In genomic region chr9:44261388-44261787, GRCm38 (mm10) we compare ENCODE assay signal across 27 mouse cellular contexts. TPM values are rescaled to one million over a fixed set of nuclear protein-coding genes. Genes with fewer than 3 reads are reported as not detected.
DNase-seq lines count a peak whose midpoint lies in the region; ATAC-seq and TF ChIP-seq lines count a peak whose summit lies in the region.
"Had no signal": no experiment of that assay in that cellular context is flagged by ENCODE, and none has a peak within 500 bp of the region (broad histone marks: within the 10 kb centered on the region; RNA-seq: fewer than 3 reads in every experiment).

No protein-coding gene starts in this region.

- ATAC-seq in midbrain, embryonic 16.5 days, result no peak
- no peak for ATAC-seq in midbrain, embryonic 15.5 days (replicated peaks)
- ATAC-seq: forebrain, embryonic 13.5 days; forebrain, embryonic 16.5 days; hindbrain, embryonic 16.5 days; intestine, embryonic 16.5 days; Patski had no signal

- H3K4me3 ChIP-seq in gastrocnemius, adult 2 months, result no peak overlapping the region
- no peak overlapping the region for H3K4me3 ChIP-seq in midbrain, embryonic 16.5 days (ENCODE audit: low read depth, low read length)
- no peak overlapping the region for H3K4me3 ChIP-seq in midbrain, embryonic 15.5 days
- H3K4me3 ChIP-seq: forebrain, embryonic 10.5 days; forebrain, embryonic 13.5 days; heart, embryonic 12.5 days; heart, embryonic 15.5 days; hindbrain, embryonic 10.5 days; hindbrain, embryonic 13.5 days had no signal

- WGBS in midbrain, embryonic 16.5 days, result 86% methylated on average over 14 of the region's 14 CpGs
- WGBS in midbrain, embryonic 15.5 days, result 86% methylated on average over 14 of the region's 14 CpGs

- H3K4me2 ChIP-seq in midbrain, embryonic 16.5 days (ENCODE audit: low read length), result no peak overlapping the region
- H3K4me2 ChIP-seq in midbrain, embryonic 15.5 days, result no peak overlapping the region
- H3K4me2 ChIP-seq: forebrain, embryonic 13.5 days; heart, embryonic 12.5 days; heart, embryonic 15.5 days; hindbrain, embryonic 13.5 days had no signal

- peak; percentile 50 for DNase-seq in adrenal gland, adult 2 months
- DNase-seq in adrenal gland, adult 18-20 months (ENCODE audit: low spot score in 2 of 2), result no peak
- no peak for DNase-seq in gastrocnemius, adult 2 months
- DNase-seq in gastrocnemius, postnatal 10 days, result no peak
- DNase-seq: adrenal gland, adult 8-10 months; cerebellum, adult 18-20 months; cerebellum, adult 9-10 months; cerebellum, postnatal 14 days; gastrocnemius, postnatal 25 days; heart, adult 18-20 months; heart, postnatal 10 days; heart, postnatal 36 days had no signal

- no peak for TF ChIP-seq CTCF in gastrocnemius, adult 2 months (IDR thresholded peaks at IDR 0.05)

- intact Hi-C loops in gastrocnemius, adult 2 months (cut with DNase I), result no loop called here

- H3K9ac ChIP-seq in midbrain, embryonic 16.5 days (ENCODE audit: low read depth, low read length), result 0 out of 2 replicates have a peak overlapping the region, but pooled peaks have one; percentile 10
- no peak overlapping the region for H3K9ac ChIP-seq in midbrain, embryonic 15.5 days
- H3K9ac ChIP-seq: forebrain, embryonic 13.5 days; heart, embryonic 12.5 days; heart, embryonic 15.5 days; hindbrain, embryonic 13.5 days had no signal

- H3K27ac ChIP-seq in gastrocnemius, adult 2 months, result 0 out of 2 replicates have a peak overlapping the region, but pooled peaks have one; percentile 5
- H3K27ac ChIP-seq in midbrain, embryonic 16.5 days (ENCODE audit: low read length), result no peak overlapping the region
- H3K27ac ChIP-seq in midbrain, embryonic 15.5 days, result no peak overlapping the region
- H3K27ac ChIP-seq: forebrain, embryonic 10.5 days; forebrain, embryonic 13.5 days; heart, embryonic 15.5 days; hindbrain, embryonic 10.5 days; hindbrain, embryonic 13.5 days had no signal

- H3K4me1 ChIP-seq in midbrain, embryonic 16.5 days (ENCODE audit: control insufficient read depth, insufficient read depth, low read length), result peaks cover 15% of the 10 kb centered on the region
- peaks cover 19% of the 10 kb centered on the region for H3K4me1 ChIP-seq in midbrain, embryonic 15.5 days
- H3K4me1 ChIP-seq: heart, embryonic 15.5 days had no signal

- no peaks in the 10 kb centered on the region for H3K36me3 ChIP-seq in midbrain, embryonic 16.5 days (ENCODE audit: control insufficient read depth, insufficient read depth, low read length)
- H3K36me3 ChIP-seq in midbrain, embryonic 15.5 days (replicated peaks), result no peaks in the 10 kb centered on the region
- H3K36me3 ChIP-seq: forebrain, embryonic 10.5 days; hindbrain, embryonic 10.5 days; hindbrain, embryonic 13.5 days had no signal

- no peaks in the 10 kb centered on the region for H3K27me3 ChIP-seq in midbrain, embryonic 16.5 days (ENCODE audit: control insufficient read depth, insufficient read depth, low read depth, low read length)
- no peaks in the 10 kb centered on the region for H3K27me3 ChIP-seq in midbrain, embryonic 15.5 days (replicated peaks)
- H3K27me3 ChIP-seq: forebrain, embryonic 13.5 days; heart, embryonic 15.5 days; hindbrain, embryonic 13.5 days had no signal

- no peaks in the 10 kb centered on the region for H3K9me3 ChIP-seq in midbrain, embryonic 16.5 days (replicated peaks; ENCODE audit: control insufficient read depth, low read length, poor library complexity, severe bottlenecking)
- no peaks in the 10 kb centered on the region for H3K9me3 ChIP-seq in midbrain, embryonic 15.5 days
- H3K9me3 ChIP-seq: forebrain, embryonic 10.5 days; forebrain, embryonic 13.5 days; heart, embryonic 12.5 days; heart, embryonic 15.5 days; hindbrain, embryonic 10.5 days; hindbrain, embryonic 13.5 days had no signal

RNA-seq across cellular contexts. Expression of gene Nlrx1, which starts 7.0 kb away (rescaled TPM):
- total RNA-seq in adrenal gland, adult 2 months (2021), result 10 to 100 TPM; 15.7 to 27.8 TPM
- polyA plus RNA-seq in adrenal gland, adult 2 months (2012; rRNA removed), result 25.3 and 27.7 TPM in 2 replicates
- 10 to 100 TPM; 14.0 to 17.1 TPM for total RNA-seq in adrenal gland, adult 18-20 months (2021)
- total RNA-seq in gastrocnemius, adult 2 months (2021), result 10 to 100 TPM; 19.2 to 20.8 TPM
- total RNA-seq in gastrocnemius, postnatal 10 days (2021), result 10 to 100 TPM; 21.6 to 23.0 TPM
- polyA plus RNA-seq in midbrain, embryonic 16.5 days (2015; fragmentation: Nextera tagmentation; extraction: Ambion mirVana), result 5.1 and 6.1 TPM in 2 replicates
- 4.8 and 5.1 TPM in 2 replicates for polyA plus RNA-seq in midbrain, embryonic 15.5 days (2015; fragmentation: Nextera tagmentation; extraction: Ambion mirVana)

RNA-seq across cellular contexts. Expression of gene Pdzd3, which starts 10.1 kb away (rescaled TPM):
- total RNA-seq in adrenal gland, adult 2 months (2021), result not detected
- polyA plus RNA-seq in adrenal gland, adult 2 months (2012; rRNA removed), result 0.06 TPM in 1 of 2 replicates, not detected in the other
- total RNA-seq in adrenal gland, adult 18-20 months (2021), result not detected
- 1 to 10 TPM in 1 of 2 experiments, under 1 TPM in 1; 0.97 to 1.6 TPM for total RNA-seq in gastrocnemius, adult 2 months (2021)
- total RNA-seq in gastrocnemius, postnatal 10 days (2021), result 1 to 10 TPM; 1.2 to 1.4 TPM
- polyA plus RNA-seq in midbrain, embryonic 16.5 days (2015; fragmentation: Nextera tagmentation; extraction: Ambion mirVana), result 0.72 and 0.82 TPM in 2 replicates
- polyA plus RNA-seq in midbrain, embryonic 15.5 days (2015; fragmentation: Nextera tagmentation; extraction: Ambion mirVana), result 0.44 and 0.96 TPM in 2 replicates
- polyA plus RNA-seq: embryonic facial prominence, embryonic 11.5 days; heart, embryonic 12.5 days; hindbrain, embryonic 10.5 days had no signal

RNA-seq across cellular contexts. Expression of gene Ccdc153, which starts 20.9 kb away (rescaled TPM):
- total RNA-seq in adrenal gland, adult 2 months (2021), result 1 to 10 TPM; 2.7 to 3.4 TPM
- 0.26 and 0.63 TPM in 2 replicates for polyA plus RNA-seq in adrenal gland, adult 2 months (2012; rRNA removed)
- total RNA-seq in adrenal gland, adult 18-20 months (2021), result 1 to 10 TPM; 2.8 to 5.3 TPM
- total RNA-seq in gastrocnemius, adult 2 months (2021), result not detected
- total RNA-seq in gastrocnemius, postnatal 10 days (2021), result not detected
- polyA plus RNA-seq in midbrain, embryonic 16.5 days (2015; fragmentation: Nextera tagmentation; extraction: Ambion mirVana), result 1.5 TPM in 1 of 2 replicates, not detected in the other
- polyA plus RNA-seq in midbrain, embryonic 15.5 days (2015; fragmentation: Nextera tagmentation; extraction: Ambion mirVana), result 0.61 TPM in 1 of 2 replicates, not detected in the other
- total RNA-seq: ES-E14; gastrocnemius, adult 18-20 months; gastrocnemius, postnatal 25 days; heart, postnatal 10 days; heart, postnatal 36 days had no signal
- polyA plus RNA-seq: embryonic facial prominence, embryonic 11.5 days; forebrain, embryonic 10.5 days; forebrain, embryonic 13.5 days; forebrain, embryonic 16.5 days; heart, embryonic 12.5 days; hindbrain, embryonic 10.5 days; hindbrain, embryonic 13.5 days; hindbrain, embryonic 16.5 days; intestine, embryonic 16.5 days; Patski had no signal

RNA-seq across cellular contexts. Expression of gene Abcg4, which starts 27.0 kb away (rescaled TPM):
- 10 to 100 TPM; 27.1 to 41.4 TPM for total RNA-seq in adrenal gland, adult 2 months (2021)
- polyA plus RNA-seq in adrenal gland, adult 2 months (2012; rRNA removed), result 84.3 and 86.8 TPM in 2 replicates
- 10 to 100 TPM; 16.1 to 30.7 TPM for total RNA-seq in adrenal gland, adult 18-20 months (2021)
- total RNA-seq in gastrocnemius, adult 2 months (2021), result under 1 TPM; 0.28 to 0.97 TPM
- 1 to 10 TPM in 1 of 2 experiments, under 1 TPM in 1; 0.68 to 1.3 TPM for total RNA-seq in gastrocnemius, postnatal 10 days (2021)
- polyA plus RNA-seq in midbrain, embryonic 16.5 days (2015; fragmentation: Nextera tagmentation; extraction: Ambion mirVana), result 29.7 and 33.9 TPM in 2 replicates
- 30.4 and 31.1 TPM in 2 replicates for polyA plus RNA-seq in midbrain, embryonic 15.5 days (2015; fragmentation: Nextera tagmentation; extraction: Ambion mirVana)

RNA-seq across cellular contexts. Expression of gene Cbl, which starts 27.5 kb away (rescaled TPM):
- 10 to 100 TPM; 26.2 to 31.5 TPM for total RNA-seq in adrenal gland, adult 2 months (2021)
- polyA plus RNA-seq in adrenal gland, adult 2 months (2012; rRNA removed), result 7.8 and 8.7 TPM in 2 replicates
- 10 to 100 TPM; 27.9 to 37.1 TPM for total RNA-seq in adrenal gland, adult 18-20 months (2021)
- 10 to 100 TPM in 1 of 2 experiments, 1 to 10 TPM in 1; 7.5 to 13.4 TPM for total RNA-seq in gastrocnemius, adult 2 months (2021)
- 10 to 100 TPM; 15.8 to 22.1 TPM for total RNA-seq in gastrocnemius, postnatal 10 days (2021)
- polyA plus RNA-seq in midbrain, embryonic 16.5 days (2015; fragmentation: Nextera tagmentation; extraction: Ambion mirVana), result 21.7 and 26.5 TPM in 2 replicates
- polyA plus RNA-seq in midbrain, embryonic 15.5 days (2015; fragmentation: Nextera tagmentation; extraction: Ambion mirVana), result 24.4 and 26.2 TPM in 2 replicates
